Mouse (Mus musculus) embryonic facial prominence, embryonic 15.5 days (tissue): Measurements from ENCODE around the gene Gch1. TPM values are rescaled to one million over a fixed set of nuclear protein-coding genes. Genes with fewer than 3 reads are reported as not detected.
A peak's percentile ranks its signal among the peaks of the same experiment; 100 is the strongest.

Source experiments
- ATAC-seq: fragments of 200-750 bp; cut with Nextera tagmentation; 2 replicates; pipeline ENCODE4 v1.8.0; 2017; ENCODE audit warnings: low read depth, moderate TSS enrichment; ENCODE audit not compliant: insufficient number of reproducible peaks, low FRiP score, low TSS enrichment
- H3K27ac ChIP-seq: fragments of 300-500 bp; sonication (generic); replicated peaks from 2 replicates; pipeline ENCODE4 v1.5.1; 2015; ENCODE audit warnings: mild to moderate bottlenecking, inconsistent platforms
- H3K27me3 ChIP-seq: fragments of 300-500 bp; sonication (generic); 2 replicates; pipeline ENCODE4 v1.6.1; 2015; ENCODE audit warnings: inconsistent platforms
- H3K36me3 ChIP-seq: fragments of 300-500 bp; sonication (generic); 2 replicates; pipeline ENCODE4 v1.6.1; 2015; ENCODE audit warnings: mild to moderate bottlenecking, inconsistent platforms
- H3K4me1 ChIP-seq: fragments of 300-500 bp; sonication (generic); 2 replicates; pipeline ENCODE4 v1.6.1; 2015; ENCODE audit warnings: inconsistent platforms
- H3K4me2 ChIP-seq: fragments of 300-500 bp; sonication (generic); replicated peaks from 2 replicates; pipeline ENCODE4 v1.6.1; 2015; ENCODE audit warnings: mild to moderate bottlenecking, inconsistent platforms
- H3K4me3 ChIP-seq: fragments of 300-500 bp; sonication (generic); replicated peaks from 2 replicates; pipeline ENCODE4 v1.5.1; 2015; ENCODE audit warnings: mild to moderate bottlenecking, inconsistent platforms
- H3K9ac ChIP-seq: fragments of 300-500 bp; sonication (generic); 2 replicates; pipeline ENCODE4 v1.6.1; 2015; ENCODE audit warnings: inconsistent platforms
- H3K9me3 ChIP-seq: fragments of 300-500 bp; sonication (generic); replicated peaks from 2 replicates; pipeline ENCODE4 v1.6.1; 2016; ENCODE audit warnings: inconsistent platforms
- WGBS: fragments of 180-500 bp; shearing (Covaris S2); methylation state at CpG from one replicate; pipeline ENCODE4 v1.1.7; 2015; 5-methylcytosine and 5-hydroxymethylcytosine counted together
- polyA plus RNA-seq: library from polyadenylated mRNA; unstranded; fragments of >200 nt; fragmentation: Nextera tagmentation; extraction: Ambion mirVana; gene quantifications from 2 replicates; pipeline ENCODE4 v1.2.1, GENCODE M21; 2015

Gene Gch1
- polyA plus RNA-seq, 1 experiment from 2014 or later: 1.3 TPM

DNA sequence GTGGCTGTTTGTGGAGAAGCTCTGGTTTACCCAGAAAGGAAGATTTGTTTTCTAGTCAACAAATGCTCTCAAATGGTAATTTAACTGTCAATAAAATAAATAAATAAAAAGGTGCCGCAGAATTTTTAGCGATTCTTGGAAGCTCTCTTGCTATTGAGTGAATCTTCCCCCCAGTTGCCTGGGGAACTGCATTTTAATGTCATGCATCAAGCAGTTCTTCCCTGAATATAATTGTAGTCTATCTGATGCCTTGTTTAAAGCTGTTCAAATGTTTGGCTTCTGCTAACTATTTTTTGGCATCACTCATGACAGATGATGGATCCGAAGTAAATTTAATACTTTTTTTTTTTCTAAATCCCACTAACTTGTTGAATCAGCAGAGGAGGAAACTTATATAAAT lies 8.1 kb upstream of the Gch1 start:
- H3K4me3 ChIP-seq: no peak overlapping the region
- no peak overlapping the region for H3K9ac ChIP-seq
- H3K9me3 ChIP-seq: no peaks in the 10 kb centered on the region
- H3K36me3 ChIP-seq: no peaks in the 10 kb centered on the region
- H3K4me2 ChIP-seq: no peak overlapping the region
- H3K27ac ChIP-seq: no peak overlapping the region
- ATAC-seq: no peak
- WGBS: 70% methylated on average over 3 of the region's 3 CpGs
- no peaks in the 10 kb centered on the region for H3K4me1 ChIP-seq
- H3K27me3 ChIP-seq: no peaks in the 10 kb centered on the region

DNA sequence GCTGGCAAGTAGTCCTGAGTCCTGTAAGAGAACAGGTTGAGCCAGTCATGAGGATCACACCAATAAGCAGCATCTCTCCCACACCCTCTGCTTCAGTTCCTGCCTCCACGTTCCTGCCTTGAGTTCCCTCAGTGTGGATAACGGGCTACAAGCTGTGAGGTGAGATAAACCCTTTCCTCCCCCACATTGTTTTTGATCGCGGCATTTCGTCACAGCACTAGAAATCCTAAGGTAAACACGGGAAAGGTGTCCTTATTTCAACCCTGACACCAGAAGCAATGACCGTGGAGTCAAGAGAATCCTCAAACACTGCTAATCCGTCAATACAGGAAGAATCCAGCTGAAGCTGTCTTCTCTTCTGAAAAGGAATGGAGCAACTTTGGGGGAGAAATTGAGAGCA lies 7.5 kb upstream of the Gch1 start:
- H3K36me3 ChIP-seq: no peaks in the 10 kb centered on the region
- no peaks in the 10 kb centered on the region for H3K4me1 ChIP-seq
- H3K27ac ChIP-seq: no peak overlapping the region
- H3K27me3 ChIP-seq: no peaks in the 10 kb centered on the region
- H3K9ac ChIP-seq: no peak overlapping the region
- no peak overlapping the region for H3K4me2 ChIP-seq
- ATAC-seq: no peak
- WGBS: 81% methylated on average over 8 of the region's 8 CpGs
- no peak overlapping the region for H3K4me3 ChIP-seq
- H3K9me3 ChIP-seq: no peaks in the 10 kb centered on the region

DNA sequence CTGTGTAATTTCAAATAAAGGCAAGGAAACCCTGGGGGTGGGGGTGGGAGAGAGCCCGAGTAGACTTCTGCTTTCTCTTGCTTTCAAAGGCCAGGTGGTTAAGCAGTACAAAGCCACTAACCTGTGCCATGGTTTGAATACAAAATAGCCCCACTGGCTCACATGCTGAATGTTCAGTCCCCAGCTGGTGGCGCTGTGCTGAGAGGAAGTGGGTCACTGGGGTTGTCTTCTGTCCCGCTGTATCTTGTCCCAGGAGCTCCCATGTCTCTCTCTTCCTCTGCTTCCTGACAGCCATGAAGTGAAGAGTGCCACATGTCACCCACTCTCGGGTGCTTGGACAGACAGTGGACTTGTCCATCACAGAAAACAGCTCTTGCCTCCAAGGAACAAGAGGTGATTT lies 4.9 kb upstream of the Gch1 start:
- Histone ChIP-seq H3K4me3 (no peak overlapping the region), H3K36me3 (no peaks in the 10 kb centered on the region), H3K9me3 (no peaks in the 10 kb centered on the region), H3K27ac (no peak overlapping the region), H3K4me1 (0 out of 2 replicates have a peak, but pooled peaks cover under 1% of the 10 kb centered on the region), H3K9ac (no peak overlapping the region), H3K4me2 (no peak overlapping the region), H3K27me3 (no peaks in the 10 kb centered on the region)
- 34% methylated on average over 4 of the region's 4 CpGs for WGBS
- no peak for ATAC-seq

GRCm38 (mm10) chr14:47193506-47193905 lies 4.3 kb upstream of the Gch1 start:
- Histone ChIP-seq H3K4me2 (no peak overlapping the region), H3K27ac (no peak overlapping the region), H3K4me3 (no peak overlapping the region), H3K4me1 (peaks cover 6% of the 10 kb centered on the region), H3K36me3 (no peaks in the 10 kb centered on the region), H3K9ac (no peak overlapping the region), H3K9me3 (no peaks in the 10 kb centered on the region), H3K27me3 (peaks cover 5% of the 10 kb centered on the region)
- 65% methylated on average over 6 of the region's 6 CpGs for WGBS
- no peak for ATAC-seq

- 47% methylated on average over 5 of the region's 5 CpGs for WGBS
- Histone ChIP-seq H3K4me2 (no peak overlapping the region), H3K9me3 (no peaks in the 10 kb centered on the region), H3K4me1 (peaks cover 11% of the 10 kb centered on the region), H3K9ac (no peak overlapping the region), H3K27me3 (peaks cover 20% of the 10 kb centered on the region), H3K27ac (no peak overlapping the region), H3K4me3 (no peak overlapping the region), H3K36me3 (no peaks in the 10 kb centered on the region)
- ATAC-seq: no peak
These were observed 2.6 kb upstream of the Gch1 start for GRCm38 (mm10) chr14:47191861-47192260.

DNA sequence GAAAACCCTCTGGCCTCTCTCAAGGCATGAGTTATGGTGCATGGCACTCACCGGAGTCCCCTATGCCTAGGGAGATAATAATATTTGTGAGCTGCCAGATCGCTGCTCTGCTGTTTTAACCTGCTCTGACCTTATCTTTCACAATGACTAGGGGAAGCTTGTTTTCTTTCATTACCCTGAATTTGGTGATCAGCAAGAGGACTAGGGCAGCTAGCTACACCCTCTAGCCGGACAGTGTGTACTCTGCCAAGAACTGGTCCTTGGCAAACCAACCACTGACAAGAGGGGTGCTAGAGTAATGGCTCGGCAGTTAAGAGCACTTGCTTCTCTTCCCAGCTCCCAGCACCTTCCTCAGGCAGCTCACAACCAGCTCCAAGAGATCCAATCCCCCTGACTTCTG lies 1.4 kb upstream of the Gch1 start:
- no peaks in the 10 kb centered on the region for H3K36me3 ChIP-seq

DNA sequence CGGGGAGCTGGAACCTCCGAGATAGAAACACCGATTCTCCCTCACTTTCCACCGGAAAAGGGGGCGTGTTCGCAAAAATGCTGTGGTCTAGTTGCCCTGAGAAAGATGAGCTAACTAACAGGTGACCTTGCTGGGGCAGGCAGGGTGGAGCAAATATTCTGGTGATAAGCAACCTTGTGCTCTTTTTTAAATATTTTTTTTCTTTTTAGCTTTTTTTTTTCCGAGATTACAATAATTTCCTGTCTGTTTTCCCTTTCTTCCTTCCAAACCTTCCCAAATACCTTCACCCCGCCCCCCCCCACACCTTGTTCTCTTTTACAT lies 382 bp upstream of the Gch1 start:
- peaks cover 20% of the 10 kb centered on the region for H3K27me3 ChIP-seq
- H3K9me3 ChIP-seq: no peaks in the 10 kb centered on the region
- H3K4me3 ChIP-seq: peak overlapping the region; percentile 70
- no peaks in the 10 kb centered on the region for H3K36me3 ChIP-seq
- H3K27ac ChIP-seq: no peak overlapping the region
- no peak overlapping the region for H3K9ac ChIP-seq
- WGBS: 13% methylated on average over 8 of the region's 8 CpGs
- peaks cover 11% of the 10 kb centered on the region for H3K4me1 ChIP-seq
- peak overlapping the region; percentile 100 for H3K4me2 ChIP-seq
- no peak for ATAC-seq

More for the DNA sequence above, 1.4 kb upstream of the Gch1 start:
- Histone ChIP-seq H3K27me3 (peaks cover 20% of the 10 kb centered on the region), H3K9me3 (no peaks in the 10 kb centered on the region), H3K9ac (no peak overlapping the region), H3K4me1 (peaks cover 11% of the 10 kb centered on the region), H3K4me3 (no peak overlapping the region), H3K4me2 (no peak overlapping the region), H3K27ac (no peak overlapping the region)
- 74% methylated on average over 4 of the region's 4 CpGs for WGBS
- ATAC-seq: no peak

DNA sequence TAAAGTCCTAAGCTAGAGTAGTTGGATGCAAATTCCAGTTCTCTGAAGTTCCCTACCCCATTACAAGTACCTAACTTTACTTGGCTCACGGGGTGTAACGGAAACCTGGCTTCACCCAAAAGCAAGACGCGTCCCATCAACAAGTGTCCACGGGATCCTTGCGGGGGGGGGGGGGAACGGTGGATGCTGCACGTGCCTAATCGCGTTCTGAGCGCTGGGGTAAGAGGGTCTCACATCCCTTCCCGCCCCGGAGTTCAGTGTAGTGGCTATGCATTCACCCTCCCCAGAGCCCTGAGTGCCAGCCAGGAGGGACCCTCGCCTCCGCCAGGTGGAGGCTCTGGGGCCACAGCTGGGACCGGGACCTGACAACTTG lies 752 bp downstream of the Gch1 start:
- Histone ChIP-seq H3K27ac (no peak overlapping the region), H3K4me3 (peak overlapping the region; percentile 70), H3K36me3 (no peaks in the 10 kb centered on the region), H3K27me3 (peaks cover 20% of the 10 kb centered on the region), H3K4me2 (peak overlapping the region; percentile 100), H3K9me3 (no peaks in the 10 kb centered on the region), H3K9ac (0 out of 2 replicates have a peak overlapping the region, but pooled peaks have one; percentile 21), H3K4me1 (peaks cover 11% of the 10 kb centered on the region)
- peak; percentile 21; the same call in 1 of the 2 replicates for ATAC-seq
- WGBS: under 1% methylated on average over 16 of the region's 16 CpGs

DNA sequence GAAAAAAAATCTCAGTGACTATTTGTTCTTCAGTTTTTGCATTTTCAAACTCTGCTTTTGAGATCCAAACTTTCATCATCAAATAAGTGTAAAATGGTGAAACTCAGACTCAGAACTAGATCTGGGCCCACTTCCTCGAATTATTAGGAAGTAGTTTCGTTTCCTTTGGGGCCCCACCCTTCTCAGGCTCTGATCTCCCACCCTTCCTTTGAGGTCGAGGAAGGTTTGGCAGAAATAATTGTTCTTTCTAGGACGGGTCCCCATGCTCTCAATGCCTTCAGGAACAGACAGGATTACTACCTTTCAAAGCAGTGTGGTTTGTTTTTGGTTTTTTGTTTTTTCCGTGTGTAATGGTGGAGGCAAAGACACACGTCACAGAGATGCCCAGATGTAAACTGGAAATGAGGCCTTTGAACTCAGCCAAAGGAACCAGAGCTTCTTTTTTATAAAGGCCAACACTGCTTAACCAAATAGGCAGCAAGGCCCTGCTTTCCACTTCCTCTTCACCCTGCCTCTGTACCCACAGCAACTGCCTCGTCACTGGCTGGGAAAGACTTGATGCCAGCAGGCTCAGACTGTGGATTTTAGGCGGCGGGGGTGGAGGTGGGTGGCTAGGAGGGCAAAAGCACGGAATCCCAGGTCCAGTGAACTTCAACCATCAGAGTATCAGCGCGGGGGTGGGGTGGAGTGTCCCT lies 1.4 kb downstream of the Gch1 start:
- WGBS: 35% methylated on average over 12 of the region's 12 CpGs
- no peak for ATAC-seq
- H3K27me3 ChIP-seq: peaks cover 20% of the 10 kb centered on the region
- no peaks in the 10 kb centered on the region for H3K9me3 ChIP-seq
- 0 out of 2 replicates have a peak overlapping the region, but pooled peaks have one; percentile 100 for H3K4me2 ChIP-seq
- no peak overlapping the region for H3K4me3 ChIP-seq
- peaks cover 11% of the 10 kb centered on the region for H3K4me1 ChIP-seq
- no peak overlapping the region for H3K27ac ChIP-seq
- no peaks in the 10 kb centered on the region for H3K36me3 ChIP-seq
- H3K9ac ChIP-seq: no peak overlapping the region

- peaks cover 11% of the 10 kb centered on the region for H3K4me1 ChIP-seq
- ATAC-seq: no peak
- no peaks in the 10 kb centered on the region for H3K36me3 ChIP-seq
- H3K4me2 ChIP-seq: no peak overlapping the region
- no peak overlapping the region for H3K4me3 ChIP-seq
- WGBS: 42% methylated on average over 1 of the region's 1 CpGs
- H3K9ac ChIP-seq: no peak overlapping the region
- no peaks in the 10 kb centered on the region for H3K9me3 ChIP-seq
- no peak overlapping the region for H3K27ac ChIP-seq
- H3K27me3 ChIP-seq: peaks cover 20% of the 10 kb centered on the region
These were observed 2.0 kb downstream of the Gch1 start for GRCm38 (mm10) chr14:47187261-47187660.

- no peak overlapping the region for H3K4me3 ChIP-seq
These were observed 2.7 kb downstream of the Gch1 start for GRCm38 (mm10) chr14:47186561-47186960.

More at GRCm38 (mm10) chr14:47186561-47186960, 2.7 kb downstream of the Gch1 start:
- Histone ChIP-seq H3K9me3 (no peaks in the 10 kb centered on the region), H3K36me3 (no peaks in the 10 kb centered on the region), H3K4me1 (peaks cover 11% of the 10 kb centered on the region), H3K27ac (no peak overlapping the region), H3K9ac (no peak overlapping the region), H3K27me3 (peaks cover 20% of the 10 kb centered on the region), H3K4me2 (no peak overlapping the region)
- no peak for ATAC-seq
- WGBS: 76% methylated on average over 2 of the region's 2 CpGs
